Mouse (Mus musculus) adrenal gland, adult 18-20 months (tissue): ENCODE measurements around the gene Opn1mw. TPM values are rescaled to one million over a fixed set of nuclear protein-coding genes. Genes with fewer than 3 reads are reported as not detected.
A peak's percentile ranks its signal among the peaks of the same experiment; 100 is the strongest.
"Not testable (repeated sequence)": the region's sequence is repeated elsewhere in the genome, so short reads cannot be mapped to it uniquely, and the experiment has no call there.

Source experiments
- DNase-seq, 2 experiments: peaks; one replicate each; pipeline ENCODE4 v3.0.0; 2021 to 2022; ENCODE audit warnings: low spot score in 2 of 2
- long read RNA-seq, 2 experiments: library from polyadenylated mRNA; stranded (forward); transcript quantifications; one replicate each; pipeline ENCODE4 v2.0.0; 2021
- total RNA-seq, 2 experiments: library from RNA; stranded (reverse); gene quantifications; 1 replicate in 1 of 2; 2 replicates in 1 of 2; pipeline ENCODE4 v1.2.3; 2021

Gene Opn1mw
- total RNA-seq = not detected
- long read RNA-seq, experiment 1 = 0 reads
- long read RNA-seq, experiment 2 = 0 reads

DNA sequence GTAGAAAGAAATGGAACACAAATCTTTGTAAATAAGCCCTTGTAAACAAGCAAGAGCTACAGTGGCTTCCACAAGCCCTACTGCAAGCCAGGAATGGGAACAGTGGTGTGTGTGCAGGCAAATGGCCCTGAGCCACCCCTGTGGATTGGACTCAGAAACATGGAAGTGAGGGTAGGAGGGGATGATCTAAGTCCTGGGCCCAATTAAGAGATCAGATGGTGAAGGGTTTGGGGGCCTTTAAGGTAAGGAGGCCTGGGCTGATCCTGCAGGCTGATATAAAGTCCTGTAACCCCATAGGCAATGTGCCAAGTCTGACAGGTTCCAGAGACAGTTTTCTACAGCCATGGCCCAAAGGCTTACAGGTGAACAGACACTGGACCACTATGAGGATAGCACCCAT is at the start of gene Opn1mw:
Gene Opn1mw, plus strand, starts transcription at position 301 of the 400 bp plus-strand sequence.
- no peak for DNase-seq

DNA sequence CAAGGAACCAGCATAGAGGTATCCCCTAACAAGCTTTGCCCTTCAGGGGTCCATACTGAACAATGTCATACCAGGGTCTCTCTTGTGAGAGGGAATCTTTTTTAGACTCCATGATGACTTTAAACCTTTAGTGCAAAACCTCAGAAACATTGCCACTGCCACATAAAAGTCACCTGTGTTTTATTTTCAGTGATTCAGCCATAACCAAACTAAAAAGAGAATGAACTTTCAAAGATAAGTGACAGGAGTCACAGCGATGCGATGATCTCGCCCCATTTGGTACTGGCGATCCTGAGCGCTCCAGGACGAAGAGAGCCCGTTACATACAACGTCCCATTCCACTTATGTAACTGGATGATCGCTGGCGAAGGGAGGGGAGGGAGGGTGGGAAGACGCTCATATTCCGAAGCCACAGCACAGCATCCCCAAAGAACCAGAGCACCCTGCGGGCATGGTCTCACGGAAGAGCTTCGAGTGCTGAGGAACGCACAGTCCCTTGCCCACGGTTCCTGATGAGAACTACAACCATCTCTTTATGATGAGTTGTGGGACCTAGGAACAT is 42.9 kb upstream of the Opn1mw start:
- no peak for DNase-seq

DNA sequence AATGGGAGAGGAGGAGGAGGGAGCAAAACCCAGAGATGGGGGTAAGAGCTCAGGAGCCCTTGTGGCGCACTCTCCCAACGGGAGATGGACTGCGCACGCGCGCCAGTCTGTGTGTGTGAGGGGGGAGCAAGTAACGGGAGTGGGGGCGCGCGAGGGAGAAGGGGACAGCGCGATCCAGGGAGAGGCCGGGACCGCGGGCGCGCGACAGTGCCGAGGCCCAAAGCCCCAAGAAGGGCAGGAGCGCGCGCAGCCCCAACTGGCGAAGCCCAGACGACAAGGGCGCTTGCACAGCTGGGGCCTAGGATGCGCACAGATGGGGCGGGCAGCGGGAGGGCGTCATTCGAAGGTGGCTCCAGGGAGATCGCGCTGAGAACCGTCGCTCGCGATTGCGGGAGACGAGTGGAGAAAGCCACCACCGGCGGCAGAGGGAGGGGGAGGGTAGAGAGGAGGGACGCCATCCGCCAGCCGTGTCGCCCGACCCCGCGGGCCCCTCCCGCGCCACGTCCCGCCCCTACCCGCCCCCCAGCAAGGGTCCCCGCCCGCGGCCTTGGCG is 42.2 kb upstream of the Opn1mw start:
- DNase-seq = peak; percentile 67 to 72

DNA sequence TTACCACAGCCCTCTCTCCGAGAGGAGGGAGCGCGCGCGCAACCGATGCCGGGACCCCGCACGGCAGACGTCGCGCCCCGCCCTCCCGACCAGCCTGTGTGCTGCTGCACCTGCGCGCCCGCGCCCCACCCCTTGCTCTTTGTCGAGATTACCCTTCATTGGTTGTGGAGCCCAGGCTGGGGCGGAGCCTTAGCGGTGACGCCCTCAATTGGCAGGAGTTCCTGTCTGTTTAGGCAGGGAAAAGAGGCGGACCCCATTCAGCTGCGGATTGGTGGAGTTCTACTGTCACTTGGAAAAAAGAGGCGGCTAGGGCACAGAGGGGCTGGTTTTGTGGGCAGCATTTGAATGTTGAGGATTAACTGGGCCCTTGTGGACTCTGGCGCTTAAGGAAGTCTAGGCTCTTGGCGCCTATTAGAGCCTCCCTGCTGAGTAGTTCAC is 41.6 kb upstream of the Opn1mw start:
- peak; percentile 86 to 87 for DNase-seq

DNA sequence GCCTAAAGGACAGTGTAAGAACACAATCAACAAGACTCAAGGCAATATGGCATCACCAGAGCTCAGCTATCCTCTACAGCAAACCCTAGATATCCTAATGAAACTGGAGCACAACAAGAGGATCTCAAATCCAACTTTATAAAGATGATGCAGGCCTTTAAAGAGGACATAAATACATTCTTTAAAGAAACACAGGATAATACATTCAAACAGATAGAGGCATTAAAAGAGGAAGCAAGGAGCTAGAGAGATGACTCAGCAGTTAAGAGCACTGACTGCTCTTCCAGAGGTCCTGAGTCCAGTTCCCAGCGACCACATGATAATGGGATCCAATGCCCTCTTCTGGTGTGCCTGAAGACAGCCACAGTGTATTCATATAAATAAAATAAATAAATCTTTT is 32.1 kb upstream of the Opn1mw start:
- DNase-seq = no peak

DNA sequence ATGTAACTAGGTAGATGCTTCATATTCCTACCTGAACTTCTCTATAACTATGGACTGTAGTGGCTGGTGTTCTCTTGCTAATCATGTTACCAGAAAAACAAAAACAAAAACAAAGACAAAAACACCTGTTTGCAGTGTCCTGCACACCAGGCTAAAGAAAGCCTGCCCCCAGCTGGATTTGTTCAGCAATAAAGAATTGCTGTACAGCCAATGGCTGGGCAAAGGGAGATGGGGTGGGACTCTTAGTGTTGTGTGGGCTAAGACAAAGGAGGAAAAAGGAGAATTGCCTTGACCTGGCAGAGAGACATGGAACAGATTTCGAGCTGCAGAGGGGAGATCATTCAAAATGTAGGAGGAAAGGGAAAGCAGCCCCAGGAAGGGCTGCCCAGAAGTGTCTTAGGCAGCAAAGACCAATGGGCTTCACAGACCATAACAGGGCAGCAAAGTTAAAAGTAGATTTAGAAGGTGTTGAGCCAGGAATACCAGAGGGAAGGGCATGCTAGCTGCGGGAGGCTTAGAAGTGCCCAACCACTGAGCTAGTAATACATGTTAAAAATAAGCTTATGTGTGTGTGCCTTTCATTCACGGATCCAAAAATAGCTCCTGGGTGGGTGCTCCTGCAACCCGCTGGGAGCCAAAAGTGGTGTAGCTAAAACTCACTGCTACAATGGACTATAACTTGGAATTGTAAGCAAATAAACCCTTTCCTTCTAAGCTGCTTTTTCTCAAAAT is 23.6 kb upstream of the Opn1mw start:
- no peak for DNase-seq

DNA sequence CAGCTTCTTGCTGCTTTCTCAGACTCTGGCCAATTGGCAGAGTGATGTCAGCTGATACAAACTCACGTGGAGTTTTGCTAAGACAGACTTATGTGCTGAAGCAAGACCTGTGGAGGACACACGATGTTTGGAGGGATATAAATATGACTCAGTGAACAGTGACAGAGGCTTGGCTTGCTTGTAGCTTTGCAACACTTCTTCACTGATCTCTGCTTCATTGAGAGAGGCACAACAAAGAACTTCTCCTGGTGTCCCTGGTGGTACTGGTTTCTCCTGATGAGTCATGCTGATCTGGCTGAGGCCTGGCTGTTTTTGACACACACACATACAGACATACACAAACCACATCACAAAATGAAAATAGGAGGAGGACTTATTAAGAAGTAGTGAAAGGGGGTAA is 21.3 kb upstream of the Opn1mw start:
- DNase-seq = no peak

DNA sequence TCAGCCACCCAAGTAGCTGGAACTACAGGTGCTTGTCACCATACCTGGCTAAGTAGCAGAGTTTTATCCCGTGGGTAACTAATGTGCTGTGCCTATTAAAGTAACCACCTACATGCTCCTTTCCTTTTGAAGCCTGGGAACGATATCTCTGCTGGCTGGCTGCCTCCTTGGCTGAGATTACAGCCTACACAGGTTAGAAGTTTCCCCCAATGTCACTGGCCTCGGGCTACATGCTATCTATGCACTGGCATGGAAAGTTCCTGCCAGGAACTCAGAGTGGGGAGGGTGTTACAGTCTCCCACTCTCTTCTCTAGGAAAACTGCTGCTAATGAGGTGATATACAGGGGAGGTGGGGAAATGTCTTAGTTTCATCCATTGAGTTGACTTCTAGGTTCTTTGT is 18.5 kb upstream of the Opn1mw start:
- no peak for DNase-seq

DNA sequence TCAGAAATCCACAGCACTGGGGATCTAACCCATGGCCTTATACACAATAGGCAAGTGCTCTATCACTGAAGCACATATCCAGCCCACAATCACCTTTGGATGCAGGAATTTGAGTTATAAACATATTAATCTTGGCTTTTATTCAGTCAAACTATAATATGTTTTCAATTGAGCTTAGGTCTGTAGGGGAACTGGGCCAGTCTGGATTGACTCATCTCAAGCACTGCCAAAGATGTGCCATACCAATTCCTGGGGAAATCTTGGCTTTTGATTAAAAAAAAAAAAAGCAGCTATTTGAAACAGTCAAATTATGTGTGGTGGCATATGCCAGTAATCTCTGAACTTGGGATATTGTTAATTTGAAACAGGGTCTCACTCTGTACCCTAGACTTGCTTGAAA is 13.2 kb upstream of the Opn1mw start:
- no peak for DNase-seq

DNA sequence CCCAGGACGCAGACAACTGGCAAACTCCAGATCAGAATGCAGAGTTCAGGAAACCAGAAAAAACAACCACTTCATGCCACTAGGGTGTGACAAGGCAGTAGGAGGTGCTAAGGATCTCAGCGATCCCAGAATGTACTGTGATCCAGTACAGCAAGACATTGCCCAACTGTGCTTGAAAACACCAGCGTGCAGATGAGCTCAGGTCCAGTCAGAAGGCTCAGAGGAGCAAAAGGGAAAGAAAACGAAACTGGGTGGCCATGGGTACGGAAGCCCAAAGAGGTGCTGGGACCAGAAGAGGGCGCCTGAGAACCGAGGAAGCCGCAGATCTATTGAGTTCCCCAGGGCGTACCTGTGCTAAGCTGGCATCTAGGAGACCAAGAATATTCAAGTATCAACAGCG is 11.8 kb upstream of the Opn1mw start:
- peak; percentile 22 to 43 for DNase-seq

DNA sequence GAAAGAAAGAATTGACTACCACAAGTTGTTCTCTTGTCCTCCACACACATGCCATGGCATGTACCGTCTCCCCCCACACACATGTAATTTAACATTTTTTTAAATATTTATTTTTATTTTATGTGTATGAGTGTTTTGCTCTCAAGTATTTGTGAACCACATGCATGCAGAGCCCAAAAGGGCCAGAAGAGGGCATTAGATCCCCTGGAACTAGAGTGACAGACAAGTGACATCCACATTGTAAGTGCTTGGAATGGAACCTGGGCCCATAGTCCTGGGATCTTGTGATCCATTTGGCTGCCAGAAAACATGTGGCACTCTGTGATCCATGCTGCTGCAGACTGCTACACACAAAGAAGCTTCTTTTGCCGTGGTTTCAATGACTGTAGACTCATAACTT is 2.3 kb upstream of the Opn1mw start:
- DNase-seq = peak in 1 of 2 experiments; percentile 18

DNA sequence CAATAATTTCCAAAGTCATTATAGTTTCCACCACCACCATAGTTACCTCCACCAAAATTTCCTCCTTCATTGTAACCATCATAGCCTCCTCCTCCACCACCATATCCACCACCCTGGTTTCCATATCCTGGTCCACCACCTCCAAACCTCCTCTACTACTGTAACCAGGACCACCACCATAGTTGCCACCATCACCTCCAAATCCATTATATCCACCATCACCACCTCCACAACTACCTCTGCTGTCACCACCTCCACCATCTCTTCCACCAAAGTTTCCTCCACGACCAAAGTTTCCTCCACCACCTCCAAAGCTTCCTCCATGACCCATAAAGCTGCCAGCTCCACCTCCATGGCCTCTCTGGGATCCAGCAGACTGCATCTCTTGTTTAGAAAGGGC is 8.0 kb downstream of the Opn1mw start, which contains the start of gene Mecp2:
Gene Mecp2, minus strand, starts transcription at position 101 of the 400 bp plus-strand sequence.
- not testable (repeated sequence) for DNase-seq

DNA sequence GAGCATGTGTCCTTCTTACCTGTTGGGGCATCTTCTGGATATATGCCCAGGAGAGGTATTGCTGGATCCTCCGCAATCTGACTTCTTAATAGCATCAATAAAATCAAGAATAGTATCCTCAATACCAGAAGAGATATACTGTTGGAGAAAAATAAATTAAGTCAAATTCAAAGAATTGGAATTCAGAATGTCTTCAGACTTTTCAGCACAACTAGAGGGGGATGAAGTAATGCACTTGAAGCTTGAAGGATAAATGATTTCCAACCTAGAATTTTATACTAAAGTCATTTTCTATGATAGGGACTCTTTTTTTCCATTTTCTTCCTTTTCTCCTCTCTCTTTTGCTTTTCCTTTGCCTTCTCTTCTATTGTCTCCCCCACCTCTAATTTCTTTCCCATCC is 40.5 kb downstream of the Opn1mw start, which contains the start of gene Tex28:
Gene Tex28, minus strand, starts transcription at position 101 of the 400 bp plus-strand sequence.
- no peak for DNase-seq

DNA sequence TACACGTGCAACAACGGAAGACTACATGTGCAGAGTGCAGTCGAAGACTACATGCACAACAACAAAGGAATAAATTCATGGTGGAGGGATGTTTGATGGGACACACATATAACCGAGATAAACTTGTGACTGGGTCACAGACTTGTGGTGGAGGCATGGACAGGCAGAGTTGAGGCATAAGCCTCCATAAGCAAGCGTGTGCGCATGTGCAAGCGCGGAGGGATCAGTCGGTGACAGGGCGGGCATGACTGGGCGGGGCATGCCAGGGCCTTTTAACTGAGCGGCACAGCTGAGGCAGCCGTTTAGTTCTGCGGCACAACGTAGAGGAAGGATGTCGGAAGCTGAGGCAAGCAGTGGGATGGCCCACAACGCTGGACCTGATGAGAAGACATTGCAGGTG is 49.7 kb downstream of the Opn1mw start, which contains the start of gene Tktl1:
Gene Tktl1, plus strand, starts transcription at position 301 of the 400 bp plus-strand sequence.
- DNase-seq = no peak

Other genes starting within 250 kb of the Opn1mw start
- gene Avpr2, start 235.4 kb upstream of the Opn1mw start, total RNA-seq = not detected
- gene L1cam, start 231.4 kb upstream of the Opn1mw start, total RNA-seq = 10 to 100 TPM in 1 of 2 experiments, 1 to 10 TPM in 1; 7.0 to 13.8 TPM
- gene Arhgap4, start 205.6 kb upstream of the Opn1mw start, total RNA-seq = 1 to 10 TPM; 3.1 to 4.2 TPM
- gene Naa10, start 205.5 kb upstream of the Opn1mw start, total RNA-seq = 10 to 100 TPM; 80.3 to 83.2 TPM
- gene Renbp, start 196.6 kb upstream of the Opn1mw start, total RNA-seq = 10 to 100 TPM; 22.0 to 29.6 TPM
- 10 to 100 TPM; 47.7 to 49.5 TPM for gene Hcfc1, start 161.1 kb upstream of the Opn1mw start, total RNA-seq
- gene Irak1, start 103.5 kb upstream of the Opn1mw start, total RNA-seq = 100 to 1,000 TPM; 116 to 120 TPM
- gene Mecp2, start 7.9 kb downstream of the Opn1mw start, total RNA-seq = 10 to 100 TPM; 31.5 to 34.5 TPM
- gene Tex28, start 40.4 kb downstream of the Opn1mw start, total RNA-seq = not detected
- not detected for gene Tktl1, start 49.8 kb downstream of the Opn1mw start, total RNA-seq
- 100 to 1,000 TPM; 113 to 170 TPM for gene Flna, start 122.4 kb downstream of the Opn1mw start, total RNA-seq
- gene Emd, start 127.2 kb downstream of the Opn1mw start, total RNA-seq = 100 to 1,000 TPM in 1 of 2 experiments, 10 to 100 TPM in 1; 93.6 to 165 TPM
- gene Rpl10, start 143.3 kb downstream of the Opn1mw start, total RNA-seq = 100 to 1,000 TPM; 395 to 419 TPM
- gene Taz, start 154.4 kb downstream of the Opn1mw start, total RNA-seq = 10 to 100 TPM; 64.6 to 81.8 TPM
- 10 to 100 TPM; 14.7 to 17.1 TPM for gene Dnase1l1, start 154.9 kb downstream of the Opn1mw start, total RNA-seq
- gene Atp6ap1, start 169.6 kb downstream of the Opn1mw start, total RNA-seq = 100 to 1,000 TPM; 206 to 258 TPM
- 100 to 1,000 TPM; 245 to 250 TPM for gene Gdi1, start 177.5 kb downstream of the Opn1mw start, total RNA-seq
- gene Fam50a, start 185.6 kb downstream of the Opn1mw start, total RNA-seq = 10 to 100 TPM; 63.3 to 65.8 TPM
- gene Plxna3, start 201.6 kb downstream of the Opn1mw start, total RNA-seq = 10 to 100 TPM in 1 of 2 experiments, 1 to 10 TPM in 1; 8.1 to 15.4 TPM
- gene Lage3, start 226.2 kb downstream of the Opn1mw start, total RNA-seq = 10 to 100 TPM; 43.2 to 53.2 TPM
- 10 to 100 TPM; 61.4 to 63.9 TPM for gene Ubl4a, start 245.8 kb downstream of the Opn1mw start, total RNA-seq
- 10 to 100 TPM; 19.0 to 20.5 TPM for gene Slc10a3, start 245.9 kb downstream of the Opn1mw start, total RNA-seq